ENCODE assay signal across 9 mouse cellular contexts in genomic region chr5:24902835-24903234, GRCm38 (mm10).
DNase-seq lines count a peak whose midpoint lies in the region; ATAC-seq lines count a peak whose summit lies in the region.
"Had no signal": no experiment of that assay in that cellular context is flagged by ENCODE, and none has a peak within 500 bp of the region (broad histone marks: within the 10 kb centered on the region; RNA-seq: fewer than 3 reads in every experiment).

No protein-coding gene starts in this region.

- no peaks in the 10 kb centered on the region for H3K9me3 ChIP-seq in hindbrain, embryonic 10.5 days
- H3K9me3 ChIP-seq in hindbrain, embryonic 13.5 days, result no peaks in the 10 kb centered on the region
- no peaks in the 10 kb centered on the region for H3K9me3 ChIP-seq in intestine, embryonic 15.5 days

- H3K27ac ChIP-seq in hindbrain, embryonic 10.5 days, result no peak overlapping the region
- no peak overlapping the region for H3K27ac ChIP-seq in hindbrain, embryonic 13.5 days
- H3K27ac ChIP-seq in intestine, embryonic 15.5 days, result no peak overlapping the region
- H3K27ac ChIP-seq: macrophage had no signal

- no peak for ATAC-seq in hindbrain, embryonic 13.5 days (ENCODE audit: low FRiP score)
- peak; percentile 37; the same call in 1 of the 2 replicates for ATAC-seq in intestine, embryonic 15.5 days
- peak; percentile 92 for ATAC-seq in megakaryocyte progenitor cell, adult 5-6 weeks (replicated peaks; ENCODE audit: poor library complexity)

- H3K4me3 ChIP-seq in hindbrain, embryonic 10.5 days, result no peak overlapping the region
- H3K4me3 ChIP-seq in hindbrain, embryonic 13.5 days, result no peak overlapping the region
- H3K4me3 ChIP-seq in intestine, embryonic 15.5 days (replicated peaks), result no peak overlapping the region

- peak; percentile 46 for DNase-seq in hindbrain, embryonic 10.5 days (ENCODE audit: low spot score)
- DNase-seq in ES-CJ7 (ENCODE audit: low read depth, low spot score), result peak; percentile 70
- DNase-seq in cerebellum, postnatal 25 days, result peak; percentile 43 to 64
- DNase-seq in c-Kit-positive CD71-positive TER-119-positive erythroid progenitor cells, embryonic 14.5 days (ENCODE audit: low spot score), result no peak
- no peak for DNase-seq in left cerebral cortex, postnatal 25 days (ENCODE audit: low spot score in 2 of 2)

- H3K36me3 ChIP-seq in hindbrain, embryonic 10.5 days, result peaks cover 28% of the 10 kb centered on the region
- peaks cover 19% of the 10 kb centered on the region for H3K36me3 ChIP-seq in hindbrain, embryonic 13.5 days
- no peaks in the 10 kb centered on the region for H3K36me3 ChIP-seq in intestine, embryonic 15.5 days

- no peak overlapping the region; the same call in 1 of the 2 replicates for H3K9ac ChIP-seq in hindbrain, embryonic 13.5 days
- no peak overlapping the region for H3K9ac ChIP-seq in intestine, embryonic 15.5 days

- intact Hi-C loops in left cerebral cortex, postnatal 25 days (cut with DNase I), result loop anchor here (10.0 kb wide), 1 partner anchor 182 kb away; no protein-coding TSS in a partner anchor

- no peak overlapping the region for H3K4me2 ChIP-seq in hindbrain, embryonic 13.5 days
- no peak overlapping the region for H3K4me2 ChIP-seq in intestine, embryonic 15.5 days (replicated peaks)

- H3K27me3 ChIP-seq in hindbrain, embryonic 10.5 days (ENCODE audit: insufficient read depth, poor library complexity, severe bottlenecking), result no peaks in the 10 kb centered on the region
- H3K27me3 ChIP-seq in hindbrain, embryonic 13.5 days, result no peaks in the 10 kb centered on the region
- no peaks in the 10 kb centered on the region for H3K27me3 ChIP-seq in intestine, embryonic 15.5 days (replicated peaks)

- H3K4me1 ChIP-seq in hindbrain, embryonic 10.5 days (replicated peaks), result peaks cover 21% of the 10 kb centered on the region
- peaks cover 37% of the 10 kb centered on the region for H3K4me1 ChIP-seq in hindbrain, embryonic 13.5 days (replicated peaks)
- H3K4me1 ChIP-seq in intestine, embryonic 15.5 days (replicated peaks), result peaks cover 9% of the 10 kb centered on the region

- WGBS in hindbrain, embryonic 10.5 days, result 22% methylated on average over 4 of the region's 4 CpGs
- whole genome bisulfite sequencing in hindbrain, embryonic 13.5 days, result 28% methylated on average over 4 of the region's 4 CpGs
- WGBS in intestine, embryonic 15.5 days, result 32% methylated on average over 4 of the region's 4 CpGs

Comparison
In these comparisons a context has a peak if more than half of its experiments do, and no peak if none do; other contexts are left out.
1. DNase-seq: peak in hindbrain, embryonic 10.5 days (single experiment), ES-CJ7 (single experiment) and cerebellum, postnatal 25 days (2 of 2); none in c-Kit-positive CD71-positive TER-119-positive erythroid progenitor cells, embryonic 14.5 days (single experiment) and left cerebral cortex, postnatal 25 days (0 of 2).